Mouse (Mus musculus): ENCODE results near the gene Ppa1. TPM values are rescaled to one million over a fixed set of nuclear protein-coding genes. Genes with fewer than 3 reads are reported as not detected.

Gene Ppa1
- polyA plus RNA-seq, 1 experiment = 19.7 TPM

DNA sequence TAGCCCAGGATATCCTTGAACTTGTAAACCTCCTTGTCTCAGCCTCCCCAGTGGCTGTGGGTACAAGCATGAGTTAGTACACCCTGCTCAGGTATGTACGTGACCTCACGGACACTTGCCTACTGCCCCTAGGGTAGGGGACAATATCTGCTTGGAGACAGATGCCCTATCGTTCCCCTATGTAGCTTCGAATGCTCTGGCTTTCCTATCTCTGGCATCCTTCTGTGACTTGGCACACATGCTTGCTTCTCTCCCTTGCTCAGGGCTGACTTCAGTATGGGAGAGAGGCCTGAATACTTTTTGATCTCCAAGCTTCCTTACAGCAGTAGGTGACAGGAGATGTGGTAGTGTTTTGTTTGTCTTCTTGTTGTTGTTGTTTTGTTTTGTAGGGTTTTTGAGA is 65.8 kb downstream of the Ppa1 start:
- no peak overlapping the region for H3K27ac ChIP-seq (ENCODE audit: control insufficient read depth, insufficient read depth, low read depth, low read length, poor library complexity)
- WGBS = 70% methylated on average over 4 of the region's 4 CpGs
- H3K4me1 ChIP-seq (ENCODE audit: control insufficient read depth, insufficient read depth, low read length) = peaks cover 3% of the 10 kb centered on the region; the same call in 1 of the 2 replicates

DNA sequence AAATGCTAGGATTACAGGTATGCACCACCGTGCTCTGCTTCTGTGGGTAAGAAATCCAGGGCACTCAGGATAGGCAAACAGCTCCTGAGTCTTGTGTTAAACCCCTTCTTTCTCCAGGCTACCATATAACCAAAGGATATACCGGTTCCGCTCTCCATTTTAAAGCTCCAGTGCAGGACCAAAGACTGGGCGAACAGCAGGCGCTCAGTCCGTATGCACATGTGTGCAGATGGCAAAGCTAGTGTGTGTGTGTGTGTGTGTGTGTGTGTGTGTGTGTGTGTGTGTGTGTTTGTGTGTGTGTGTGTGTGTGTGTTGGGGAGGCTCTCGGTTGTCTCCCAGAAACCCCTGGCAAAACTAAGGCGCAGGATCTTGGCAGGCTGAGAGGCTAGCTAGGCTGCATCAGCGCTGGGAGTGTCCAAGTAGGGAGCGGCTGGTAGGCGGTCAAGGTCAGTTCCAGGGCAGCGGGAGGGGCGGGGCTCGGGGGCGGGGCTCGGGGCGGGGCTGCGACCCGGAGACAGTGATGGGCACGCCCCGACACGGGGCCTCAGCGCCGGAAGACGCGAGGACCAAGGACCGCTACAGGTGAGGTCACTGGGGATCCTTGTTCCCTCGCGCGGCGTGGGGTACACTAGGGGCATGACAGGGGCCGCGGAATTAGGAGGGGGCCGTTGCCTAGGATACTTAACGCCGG is 66.6 kb downstream of the Ppa1 start, which contains the start of gene Aifm2:
Aifm2 (plus strand) TSS at position 493 of the 691 bp plus-strand sequence.
- peaks cover 3% of the 10 kb centered on the region; the same call in 1 of the 2 replicates for H3K4me1 ChIP-seq (ENCODE audit: control insufficient read depth, insufficient read depth, low read length)
- H3K27ac ChIP-seq (ENCODE audit: control insufficient read depth, insufficient read depth, low read depth, low read length, poor library complexity) = no peak within 1 kb of the TSS

More for the DNA sequence above, 65.8 kb downstream of the Ppa1 start:
- TF ChIP-seq CTCF (IDR thresholded peaks at IDR 0.05; ENCODE audit: control insufficient read depth, insufficient read depth, low read length) (no peak), POLR2A (IDR thresholded peaks at IDR 0.05; ENCODE audit: borderline replicate concordance, control insufficient read depth, low read depth, low read length) (no peak)
- H3K4me3 ChIP-seq (replicated peaks; ENCODE audit: control insufficient read depth, low read depth, low read length) = no peak overlapping the region

DNA sequence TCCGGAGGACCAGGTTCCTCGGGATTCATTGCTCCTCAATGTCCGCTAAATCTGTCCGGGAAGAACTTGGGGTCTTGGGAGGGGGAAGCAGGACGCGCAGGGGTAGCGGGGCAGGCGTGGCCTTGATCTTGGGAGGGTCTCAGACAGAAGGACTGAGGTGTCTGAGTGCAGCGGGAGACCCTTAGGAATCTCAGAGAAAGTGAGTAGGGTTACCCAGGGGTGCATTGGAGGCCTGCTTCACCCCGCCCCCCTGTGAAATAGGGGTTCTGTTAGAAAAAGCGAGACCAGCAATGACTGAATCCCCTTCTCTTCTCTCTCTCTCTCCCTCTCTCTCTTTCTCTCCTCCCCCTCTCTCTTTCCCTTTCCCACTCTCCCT is 67.1 kb downstream of the Ppa1 start:
- H3K27ac ChIP-seq (ENCODE audit: control insufficient read depth, insufficient read depth, low read depth, low read length, poor library complexity) = no peak overlapping the region

More for the DNA sequence above, 66.6 kb downstream of the Ppa1 start, which contains the start of gene Aifm2:
- WGBS = 15% methylated on average over 35 of the region's 36 CpGs
- no peak for TF ChIP-seq POLR2A (IDR thresholded peaks at IDR 0.05; ENCODE audit: borderline replicate concordance, control insufficient read depth, low read depth, low read length)
- no peak for TF ChIP-seq CTCF (IDR thresholded peaks at IDR 0.05; ENCODE audit: control insufficient read depth, insufficient read depth, low read length)
- H3K4me3 ChIP-seq (replicated peaks; ENCODE audit: control insufficient read depth, low read depth, low read length) = peak within 1 kb of the TSS; percentile 69

DNA sequence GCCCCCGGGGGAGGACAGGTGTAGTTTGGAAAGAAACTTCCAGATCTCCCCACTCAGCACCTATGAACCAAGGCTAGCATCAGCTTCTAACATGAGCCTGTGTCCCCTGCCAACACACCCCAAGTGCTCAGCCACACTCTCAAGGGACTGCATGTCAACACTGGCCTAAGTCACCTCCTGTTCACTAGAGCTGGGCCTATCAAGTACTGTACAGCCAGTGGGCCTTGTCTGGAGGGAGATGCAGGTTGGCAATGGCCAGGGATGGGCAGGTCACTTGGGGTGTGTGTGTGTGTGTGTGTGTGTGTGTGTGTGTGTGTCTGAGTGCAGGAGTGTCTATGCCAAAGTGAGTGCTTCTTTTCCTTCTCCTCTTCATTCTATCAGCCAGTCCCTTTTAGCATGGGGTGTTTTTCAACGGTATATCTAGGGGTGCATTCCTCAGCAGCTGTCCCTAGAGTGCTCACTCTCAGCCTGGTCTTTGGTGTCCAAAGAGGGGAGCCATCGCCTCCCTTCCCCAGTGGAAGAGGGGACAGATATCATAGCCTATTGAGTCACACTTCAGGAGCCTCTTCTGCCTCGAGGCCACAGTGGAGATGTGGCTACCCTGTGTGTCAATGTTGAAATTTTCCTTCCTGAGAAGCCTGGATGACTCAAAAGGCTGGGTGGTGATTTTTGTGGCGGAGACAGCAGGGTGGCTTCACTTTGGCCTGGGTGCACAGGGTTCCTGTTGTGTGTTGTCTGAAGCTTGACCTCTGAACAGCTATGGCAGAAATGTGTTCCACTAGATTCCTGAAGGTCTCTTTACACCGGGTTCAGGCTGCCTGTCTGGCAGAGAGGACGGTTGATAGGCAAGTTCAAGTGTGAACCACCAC is 67.9 kb downstream of the Ppa1 start:
- no peak for TF ChIP-seq CTCF (IDR thresholded peaks at IDR 0.05; ENCODE audit: control insufficient read depth, insufficient read depth, low read length)
- TF ChIP-seq POLR2A (IDR thresholded peaks at IDR 0.05; ENCODE audit: borderline replicate concordance, control insufficient read depth, low read depth, low read length) = no peak
- Histone ChIP-seq H3K4me3 (replicated peaks; ENCODE audit: control insufficient read depth, low read depth, low read length) (peak overlapping the region; percentile 18), H3K27ac (ENCODE audit: control insufficient read depth, insufficient read depth, low read depth, low read length, poor library complexity) (no peak overlapping the region), H3K4me1 (ENCODE audit: control insufficient read depth, insufficient read depth, low read length) (peaks cover 3% of the 10 kb centered on the region; the same call in 1 of the 2 replicates)
- WGBS = 54% methylated on average over 7 of the region's 7 CpGs

More for the DNA sequence above, 67.1 kb downstream of the Ppa1 start:
- 7% methylated on average over 11 of the region's 11 CpGs for WGBS
- TF ChIP-seq CTCF (IDR thresholded peaks at IDR 0.05; ENCODE audit: control insufficient read depth, insufficient read depth, low read length) = no peak
- TF ChIP-seq POLR2A (IDR thresholded peaks at IDR 0.05; ENCODE audit: borderline replicate concordance, control insufficient read depth, low read depth, low read length) = no peak
- Histone ChIP-seq H3K4me1 (ENCODE audit: control insufficient read depth, insufficient read depth, low read length) (peaks cover 3% of the 10 kb centered on the region; the same call in 1 of the 2 replicates), H3K4me3 (replicated peaks; ENCODE audit: control insufficient read depth, low read depth, low read length) (peak overlapping the region; percentile 69)

DNA sequence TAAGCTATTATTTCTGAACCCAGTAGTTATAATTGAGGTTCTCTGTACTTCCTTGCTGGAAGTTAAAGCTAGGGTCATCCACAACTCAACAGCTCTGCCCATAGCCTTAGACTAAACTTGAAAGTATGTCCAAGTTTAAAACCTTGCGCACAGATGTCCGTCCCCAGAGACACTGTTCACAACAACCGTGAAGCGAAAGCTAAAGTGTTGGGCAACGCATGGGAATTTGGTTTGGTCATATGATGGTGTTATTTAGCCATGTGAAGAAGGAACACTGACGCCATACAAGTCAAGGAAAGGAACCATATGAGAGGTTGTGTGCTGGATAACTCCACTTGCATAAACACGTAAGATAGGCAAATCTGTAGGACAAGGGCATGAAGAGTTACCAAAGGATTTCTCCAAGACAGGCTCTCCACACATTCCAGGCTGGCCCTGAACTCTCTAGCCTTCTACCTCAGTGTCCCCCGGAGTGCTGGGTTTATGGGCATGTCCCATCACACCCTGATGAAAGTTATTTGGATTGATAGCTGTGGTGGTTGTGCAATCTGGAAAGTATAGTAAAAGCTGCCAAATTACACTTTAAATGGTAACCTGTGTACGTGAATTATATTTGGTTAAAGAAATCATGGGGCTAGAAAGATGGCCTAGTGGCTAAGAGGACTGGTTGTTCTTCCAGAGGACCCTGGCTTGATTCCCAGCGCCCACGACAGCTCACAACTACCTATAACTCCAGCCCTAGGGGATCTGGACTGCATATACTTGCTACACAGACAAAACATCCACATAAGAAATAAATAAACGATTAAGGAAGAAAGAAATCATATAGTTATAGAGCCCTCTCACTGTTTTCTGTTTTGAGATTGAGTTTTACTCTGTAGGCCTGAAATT is 69.3 kb downstream of the Ppa1 start:
- TF ChIP-seq CTCF (IDR thresholded peaks at IDR 0.05; ENCODE audit: control insufficient read depth, insufficient read depth, low read length) (no peak), POLR2A (IDR thresholded peaks at IDR 0.05; ENCODE audit: borderline replicate concordance, control insufficient read depth, low read depth, low read length) (no peak)
- no peak overlapping the region for H3K27ac ChIP-seq (ENCODE audit: control insufficient read depth, insufficient read depth, low read depth, low read length, poor library complexity)
- no peak overlapping the region for H3K4me3 ChIP-seq (replicated peaks; ENCODE audit: control insufficient read depth, low read depth, low read length)
- WGBS = 84% methylated on average over 12 of the region's 12 CpGs
- H3K4me1 ChIP-seq (ENCODE audit: control insufficient read depth, insufficient read depth, low read length) = peaks cover 3% of the 10 kb centered on the region; the same call in 1 of the 2 replicates

DNA sequence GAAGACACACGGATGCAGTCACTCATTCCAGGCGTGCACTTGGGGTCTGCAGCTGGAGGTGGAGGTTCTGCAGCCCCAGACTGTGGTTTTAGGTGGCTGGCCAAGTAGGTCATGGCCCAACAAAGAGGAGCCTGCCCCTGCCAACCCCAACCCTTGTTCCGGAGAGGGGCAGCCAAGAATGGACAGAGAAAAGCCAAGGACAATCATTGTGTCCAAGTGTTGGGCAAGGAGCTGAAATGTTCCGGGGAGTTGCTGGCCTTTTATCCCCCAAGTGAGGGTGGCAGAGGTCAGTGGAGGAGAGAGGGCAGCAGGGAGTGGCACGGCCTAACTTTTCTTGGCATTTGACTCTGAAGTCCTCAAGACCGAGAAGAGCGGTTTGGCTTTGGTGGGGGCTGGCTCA is 72.0 kb downstream of the Ppa1 start:
- no peak for TF ChIP-seq CTCF (IDR thresholded peaks at IDR 0.05; ENCODE audit: control insufficient read depth, insufficient read depth, low read length)
- no peak for TF ChIP-seq POLR2A (IDR thresholded peaks at IDR 0.05; ENCODE audit: borderline replicate concordance, control insufficient read depth, low read depth, low read length)
- Histone ChIP-seq H3K4me3 (replicated peaks; ENCODE audit: control insufficient read depth, low read depth, low read length) (no peak overlapping the region), H3K27ac (ENCODE audit: control insufficient read depth, insufficient read depth, low read depth, low read length, poor library complexity) (no peak overlapping the region), H3K4me1 (ENCODE audit: control insufficient read depth, insufficient read depth, low read length) (peaks cover 3% of the 10 kb centered on the region; the same call in 1 of the 2 replicates)
- WGBS = 83% methylated on average over 7 of the region's 7 CpGs

DNA sequence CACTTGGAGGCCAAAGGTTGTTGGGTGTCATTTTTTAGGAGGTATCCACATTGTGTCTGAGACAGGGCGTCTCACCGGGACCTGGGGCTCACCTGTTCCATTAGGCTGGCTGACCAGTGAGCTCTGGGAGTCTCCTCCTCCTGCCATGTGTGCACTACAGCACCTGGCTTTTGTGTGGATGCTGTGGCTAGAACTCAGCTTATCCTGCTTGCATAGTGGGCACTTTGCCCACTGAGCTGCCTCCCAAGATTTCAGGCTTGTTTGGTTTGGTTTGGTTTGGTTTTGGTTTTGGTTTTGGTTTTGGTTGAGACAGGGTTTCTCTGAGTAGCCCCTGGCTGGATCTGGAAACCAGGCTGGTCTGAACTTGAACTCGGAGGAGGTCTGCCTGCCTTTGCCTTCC is 73.9 kb downstream of the Ppa1 start:
- no peaks in the 10 kb centered on the region for H3K4me1 ChIP-seq (ENCODE audit: control insufficient read depth, insufficient read depth, low read length)
- no peak overlapping the region for H3K4me3 ChIP-seq (replicated peaks; ENCODE audit: control insufficient read depth, low read depth, low read length)
- WGBS = 74% methylated on average over 3 of the region's 3 CpGs
- TF ChIP-seq POLR2A (IDR thresholded peaks at IDR 0.05; ENCODE audit: borderline replicate concordance, control insufficient read depth, low read depth, low read length) (no peak), CTCF (IDR thresholded peaks at IDR 0.05; ENCODE audit: control insufficient read depth, insufficient read depth, low read length) (no peak)
- no peak overlapping the region for H3K27ac ChIP-seq (ENCODE audit: control insufficient read depth, insufficient read depth, low read depth, low read length, poor library complexity)

Measured in bone marrow, adult 2 months (tissue).